Mouse (Mus musculus) CH12.LX (cell line): ENCODE results near the gene Gpr45. TPM values are rescaled to one million over a fixed set of nuclear protein-coding genes. Genes with fewer than 3 reads are reported as not detected.

ENCODE experiments used
- DNase-seq: peaks from one replicate; pipeline ENCODE4 v3.0.0-alpha.2; 2013; ENCODE audit errors: extremely low read depth
- H3K27ac ChIP-seq: 2 replicates; pipeline ENCODE4 v1.5.1; 2012; ENCODE audit warnings: low read depth, mild to moderate bottlenecking, control low read depth, moderate library complexity; ENCODE audit not compliant: insufficient read depth
- H3K27me3 ChIP-seq: replicated peaks from 2 replicates; pipeline ENCODE3; 2012; ENCODE audit warnings: inconsistent platforms
- H3K36me3 ChIP-seq, 2 experiments: replicated peaks in 1 of 2; 2 replicates each; pipeline versions ENCODE3 to v1.6.1; 2012; ENCODE audit warnings: inconsistent platforms in 1 of 2, low read length in 1 of 2, mild to moderate bottlenecking in 1 of 2, mixed read lengths in 1 of 2, moderate library complexity in 1 of 2; ENCODE audit not compliant: control insufficient read depth in 1 of 2, insufficient read depth in 1 of 2
- H3K4me1 ChIP-seq, 2 experiments: 2 replicates each; pipeline ENCODE4 v1.6.1; 2012; ENCODE audit warnings: inconsistent platforms in 1 of 2, moderate library complexity in 1 of 2; ENCODE audit not compliant: insufficient read depth in 2 of 2, control insufficient read depth in 1 of 2
- H3K4me2 ChIP-seq: 2 replicates; pipeline ENCODE4 v1.6.1; 2012; ENCODE audit warnings: low read depth, mild to moderate bottlenecking, control low read depth; ENCODE audit not compliant: poor library complexity, insufficient read depth, severe bottlenecking
- H3K4me3 ChIP-seq, 3 experiments: fragments of 150-350 bp in 1 of 3; sonication (generic) in 1 of 3; replicated peaks in 1 of 3; 2 replicates each; pipeline versions ENCODE3 to v1.5.1; 2011 to 2012; ENCODE audit warnings: low read depth in 2 of 3, low read length in 2 of 3, mild to moderate bottlenecking in 2 of 3, moderate library complexity in 2 of 3, control low read depth in 1 of 3, improper control_type of control experiment in 1 of 3, inconsistent platforms in 1 of 3, mixed read lengths in 1 of 3; ENCODE audit not compliant: poor library complexity in 1 of 3
- H3K79me2 ChIP-seq: replicated peaks from 2 replicates; pipeline ENCODE4 v1.6.1; 2012; ENCODE audit warnings: mild to moderate bottlenecking, moderate library complexity; ENCODE audit not compliant: control insufficient read depth, poor library complexity, insufficient read depth, severe bottlenecking; ENCODE audit errors: extremely low read depth
- H3K9ac ChIP-seq: 2 replicates; pipeline ENCODE4 v1.6.1; 2012; ENCODE audit warnings: low read depth, mild to moderate bottlenecking, control low read depth, moderate library complexity; ENCODE audit not compliant: insufficient read depth
- H3K9me3 ChIP-seq: replicated peaks from 2 replicates; pipeline ENCODE3; 2012; ENCODE audit warnings: low read length, inconsistent platforms, mixed read lengths
- BHLHE40 ChIP-seq: IDR thresholded peaks from 2 replicates; pipeline ENCODE4 v1.6.1; 2011; ENCODE audit warnings: mild to moderate bottlenecking, low read depth, low read length, improper control_type of control experiment
- CHD1 ChIP-seq: IDR thresholded peaks from 2 replicates; pipeline ENCODE4 v1.6.1; 2012; ENCODE audit warnings: low read depth, low read length, improper control_type of control experiment, inconsistent platforms
- CHD2 ChIP-seq: IDR thresholded peaks from 2 replicates; pipeline ENCODE4 v1.6.1; 2011; ENCODE audit warnings: low read length, improper control_type of control experiment
- CTCF ChIP-seq, 2 experiments: IDR thresholded peaks in 1 of 2; conservative IDR thresholded peaks in 1 of 2; 2 replicates each; pipeline ENCODE4 v1.5.1; 2011 to 2012; ENCODE audit warnings: low read depth in 2 of 2, low read length in 2 of 2, improper control_type of control experiment in 1 of 2, inconsistent platforms in 1 of 2, mild to moderate bottlenecking in 1 of 2, moderate library complexity in 1 of 2
- EP300 ChIP-seq: IDR thresholded peaks from 2 replicates; pipeline ENCODE4 v1.6.1; 2011; ENCODE audit warnings: low read length, improper control_type of control experiment
- GABPA ChIP-seq: IDR thresholded peaks from 2 replicates; pipeline ENCODE4 v1.6.1; 2012; ENCODE audit warnings: low read depth, low read length, improper control_type of control experiment, inconsistent platforms; ENCODE audit not compliant: insufficient replicate concordance
- HCFC1 ChIP-seq: IDR thresholded peaks from 2 replicates; pipeline ENCODE4 v1.6.1; 2012; ENCODE audit warnings: low read depth, mild to moderate bottlenecking, inconsistent platforms, low read length, improper control_type of control experiment
- JUND ChIP-seq: conservative IDR thresholded peaks from 2 replicates; pipeline ENCODE4 v1.6.1; 2011; ENCODE audit warnings: low read depth, low read length, improper control_type of control experiment
- MAFK ChIP-seq: IDR thresholded peaks from 2 replicates; pipeline ENCODE4 v1.6.1; 2011; ENCODE audit warnings: low read length, improper control_type of control experiment; ENCODE audit not compliant: insufficient replicate concordance
- MAX ChIP-seq: IDR thresholded peaks from 2 replicates; pipeline ENCODE4 v1.6.1; 2011; ENCODE audit warnings: low read length, improper control_type of control experiment
- MAZ ChIP-seq: IDR thresholded peaks from 2 replicates; pipeline ENCODE4 v1.6.1; 2012; ENCODE audit warnings: low read depth, mild to moderate bottlenecking, inconsistent platforms, low read length, improper control_type of control experiment, moderate library complexity
- MEF2A ChIP-seq: IDR thresholded peaks from 2 replicates; pipeline ENCODE4 v1.6.1; 2014; ENCODE audit warnings: low read depth, mild to moderate bottlenecking, inconsistent platforms, low read length, improper control_type of control experiment, borderline replicate concordance
- MXI1 ChIP-seq: IDR thresholded peaks from 2 replicates; pipeline ENCODE4 v1.6.1; 2011; ENCODE audit warnings: mild to moderate bottlenecking, low read depth, low read length, improper control_type of control experiment
- MYC ChIP-seq: IDR thresholded peaks from 2 replicates; pipeline ENCODE4 v1.6.1; 2011; ENCODE audit warnings: low read depth, mild to moderate bottlenecking, improper control_type of control experiment, low read length
- POLR2A ChIP-seq: IDR thresholded peaks from 2 replicates; pipeline ENCODE4 v1.6.1; 2011; ENCODE audit warnings: low read depth, mild to moderate bottlenecking, improper control_type of control experiment, low read length
- POLR2AphosphoS2 ChIP-seq: IDR thresholded peaks from 2 replicates; pipeline ENCODE4 v1.6.1; 2011; ENCODE audit warnings: low read depth, low read length, improper control_type of control experiment
- RAD21 ChIP-seq: IDR thresholded peaks from 2 replicates; pipeline ENCODE4 v1.6.1; 2011; ENCODE audit warnings: low read depth, mild to moderate bottlenecking, low read length, improper control_type of control experiment, moderate library complexity
- RCOR1 ChIP-seq: conservative IDR thresholded peaks from 2 replicates; pipeline ENCODE4 v1.6.1; 2012; ENCODE audit warnings: low read depth, mild to moderate bottlenecking, inconsistent platforms, low read length, improper control_type of control experiment
- SIN3A ChIP-seq: IDR thresholded peaks from 2 replicates; pipeline ENCODE4 v1.6.1; 2012; ENCODE audit warnings: low read length, improper control_type of control experiment, inconsistent platforms
- TCF12 ChIP-seq: IDR thresholded peaks from 2 replicates; pipeline ENCODE4 v1.6.1; 2014; ENCODE audit warnings: low read depth, mild to moderate bottlenecking, inconsistent platforms, low read length, improper control_type of control experiment
- UBTF ChIP-seq: IDR thresholded peaks from 2 replicates; pipeline ENCODE4 v1.6.1; 2012; ENCODE audit warnings: low read depth, mild to moderate bottlenecking, inconsistent platforms, low read length, improper control_type of control experiment, moderate library complexity
- USF1 ChIP-seq: IDR thresholded peaks from 2 replicates; pipeline ENCODE4 v1.6.1; 2014; ENCODE audit warnings: low read depth, mild to moderate bottlenecking, inconsistent platforms, low read length, improper control_type of control experiment
- USF2 ChIP-seq: conservative IDR thresholded peaks from 2 replicates; pipeline ENCODE4 v1.6.1; 2011; ENCODE audit warnings: low read depth, low read length, improper control_type of control experiment
- ZC3H11A ChIP-seq: IDR thresholded peaks from 2 replicates; pipeline ENCODE4 v1.6.1; 2012; ENCODE audit warnings: low read depth, mild to moderate bottlenecking, inconsistent platforms, low read length, improper control_type of control experiment
- ZKSCAN1 ChIP-seq: IDR thresholded peaks from 2 replicates; pipeline ENCODE4 v1.6.1; 2012; ENCODE audit warnings: low read depth, inconsistent platforms, low read length, improper control_type of control experiment, borderline replicate concordance
- ZMIZ1 ChIP-seq: IDR thresholded peaks from 2 replicates; pipeline ENCODE4 v1.6.1; 2012; ENCODE audit warnings: low read depth, mild to moderate bottlenecking, inconsistent platforms, low read length, improper control_type of control experiment
- dilution Hi-C: fragments of 300-500 bp; cut with MboI; formaldehyde crosslinking; loops from 2 replicates; pipeline ENCODE4 v1.14.3; 2020; ENCODE audit warnings: low sequenced_read_pairs; ENCODE audit not compliant: extremely low pct_unique_long_range_greater_than_20kb, extremely low pct_ligation_motif_present
- in situ Hi-C: fragments of 300-500 bp; cut with MboI; formaldehyde crosslinking; loops from 3 replicates; pipeline ENCODE4 v1.14.3; 2019; ENCODE audit warnings: low sequenced_read_pairs, low pct_ligation_motif_present, low pct_unique_long_range_greater_than_20kb, mixed read lengths
- polyA plus RNA-seq: library from polyadenylated mRNA; unstranded; fragments of >175 nt; gene quantifications from 2 replicates; pipeline ENCODE4 v1.2.1, GENCODE M21; 2012; ENCODE audit warnings: low read depth; ENCODE audit not compliant: insufficient read length
- total RNA-seq, 2 experiments: library from RNA; depleted of rRNA; stranded (reverse); fragments of 300-350 nt in 1 of 2; fragments of >200 nt in 1 of 2; gene quantifications; 2 replicates each; pipeline ENCODE4 v1.2.3; 2012 to 2014

Gene Gpr45
- total and polyA plus RNA-seq, 3 experiments = not detected

DNA sequence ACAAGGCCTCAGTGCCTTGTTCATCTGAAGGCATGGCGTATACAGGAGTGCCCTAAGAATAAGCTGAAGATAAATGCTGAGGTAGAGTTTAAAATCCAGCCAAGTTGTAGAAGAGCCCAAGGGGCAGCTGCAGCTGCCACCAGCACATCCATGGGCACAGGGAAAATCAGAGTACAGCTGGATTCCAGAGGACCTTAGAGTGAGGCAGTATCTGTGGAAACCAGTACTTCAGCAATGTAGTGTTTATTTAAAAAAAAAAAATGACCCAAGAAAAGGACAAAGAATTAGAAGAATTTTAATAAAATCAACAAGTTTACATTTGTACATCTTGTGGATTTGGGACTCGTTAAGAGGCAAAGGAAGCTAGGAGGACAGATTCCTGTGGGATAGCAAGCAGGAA lies 94.3 kb downstream of the Gpr45 start:
- H3K4me2 ChIP-seq = no peak overlapping the region
- TF ChIP-seq MYC (no peak), UBTF (no peak), ZMIZ1 (no peak), MAX (no peak), TCF12 (no peak), USF1 (no peak), RAD21 (no peak), USF2 (no peak), GABPA (no peak), BHLHE40 (no peak), MAZ (no peak), MEF2A (no peak), JUND (no peak), POLR2A (no peak), ZC3H11A (no peak), MAFK (no peak), HCFC1 (no peak), CHD1 (no peak), MXI1 (no peak), RCOR1 (no peak)
- H3K9me3 ChIP-seq = no peaks in the 10 kb centered on the region
- no peak overlapping the region for H3K4me3 ChIP-seq
- no peaks in the 10 kb centered on the region for H3K4me1 ChIP-seq
- H3K9ac ChIP-seq = no peak overlapping the region
- peaks cover 22 to 40% of the 10 kb centered on the region in 2 experiments for H3K36me3 ChIP-seq
- in situ Hi-C loops = no loop called here
- dilution Hi-C loops = no loop called here
- H3K27me3 ChIP-seq = no peaks in the 10 kb centered on the region
- no peak overlapping the region for H3K27ac ChIP-seq
- no peak for DNase-seq
- H3K79me2 ChIP-seq = no peaks in the 10 kb centered on the region

GRCm38 (mm10) chr1:43047811-43048210 lies 95.1 kb downstream of the Gpr45 start:
- no peaks in the 10 kb centered on the region for H3K9me3 ChIP-seq
- no peak overlapping the region for H3K9ac ChIP-seq
- H3K36me3 ChIP-seq = peaks cover 25 to 45% of the 10 kb centered on the region in 2 experiments
- in situ Hi-C loops (no loop called here), dilution Hi-C loops (no loop called here)
- H3K27me3 ChIP-seq = no peaks in the 10 kb centered on the region
- TF ChIP-seq SIN3A (no peak), EP300 (no peak), MEF2A (no peak), ZKSCAN1 (no peak), JUND (no peak), GABPA (no peak), ZC3H11A (no peak), POLR2AphosphoS2 (no peak), MYC (no peak), CTCF (conservative IDR thresholded peaks at IDR 0.05 in 1 of 2, IDR thresholded peaks at IDR 0.05 in 1 of 2; ENCODE audit: low read depth in 2 of 2, low read length in 2 of 2) (no peak), CHD2 (no peak)
- no peaks in the 10 kb centered on the region for H3K79me2 ChIP-seq
- no peak overlapping the region for H3K4me3 ChIP-seq
- H3K4me2 ChIP-seq = no peak overlapping the region
- H3K27ac ChIP-seq = no peak overlapping the region
- DNase-seq = no peak
- no peaks in the 10 kb centered on the region for H3K4me1 ChIP-seq
